Mouse (Mus musculus) kidney, postnatal 4 days (tissue): ENCODE measurements at regions not wholly inside any gene's neighbourhood (a gene's known extent, or its start where the extent isn't known, plus 50 kb on each side); places are given as distances from the start of the nearest gene placed in this dataset.
"Not testable (repeated sequence)": the region's sequence is repeated elsewhere in the genome, so short reads cannot be mapped to it uniquely, and the experiment has no call there.

Source experiments
- DNase-seq, 2 experiments: peaks; one replicate each; pipeline ENCODE4 v3.0.0; 2021; ENCODE audit warnings: mixed read lengths in 2 of 2

DNA sequence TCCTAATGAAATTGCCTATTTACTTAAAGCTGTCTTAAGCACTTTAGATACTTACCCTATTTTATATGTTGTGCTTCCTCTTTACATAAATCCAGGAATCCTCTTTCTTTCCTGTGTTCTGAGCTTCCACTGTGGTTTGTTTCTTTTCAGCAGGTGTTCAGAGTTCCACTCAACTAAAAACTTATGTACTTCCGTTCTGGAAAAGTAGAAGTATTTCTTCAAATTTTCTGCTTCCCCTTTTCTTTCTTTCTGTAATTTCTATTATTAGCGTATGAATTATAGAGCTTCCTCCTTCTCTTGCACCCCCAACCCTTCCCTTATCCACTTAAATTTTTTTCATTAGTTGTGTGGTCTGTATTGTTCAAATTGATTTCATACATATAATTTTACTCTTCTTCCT is 165.8 kb upstream of the Nudt12 start:
- no peak for DNase-seq

DNA sequence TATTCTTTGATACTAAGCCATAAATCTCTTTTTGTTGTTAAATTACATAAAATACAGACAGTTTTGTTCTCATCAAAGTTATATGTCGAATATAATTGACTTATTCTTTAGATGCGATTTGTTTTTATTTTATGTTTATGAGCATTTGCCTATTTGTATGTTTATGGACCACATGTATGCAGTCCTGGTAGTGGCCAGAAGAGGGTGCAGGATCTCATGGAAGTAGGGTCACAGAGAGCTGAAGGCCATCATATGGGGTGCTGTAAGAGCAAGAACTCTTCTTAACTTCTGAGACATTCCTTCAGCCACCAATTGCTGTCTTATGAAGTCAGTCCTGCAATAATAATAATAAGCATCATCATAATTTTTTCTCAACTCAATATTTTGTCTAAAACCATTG is 143.2 kb upstream of the Nudt12 start:
- no peak for DNase-seq

DNA sequence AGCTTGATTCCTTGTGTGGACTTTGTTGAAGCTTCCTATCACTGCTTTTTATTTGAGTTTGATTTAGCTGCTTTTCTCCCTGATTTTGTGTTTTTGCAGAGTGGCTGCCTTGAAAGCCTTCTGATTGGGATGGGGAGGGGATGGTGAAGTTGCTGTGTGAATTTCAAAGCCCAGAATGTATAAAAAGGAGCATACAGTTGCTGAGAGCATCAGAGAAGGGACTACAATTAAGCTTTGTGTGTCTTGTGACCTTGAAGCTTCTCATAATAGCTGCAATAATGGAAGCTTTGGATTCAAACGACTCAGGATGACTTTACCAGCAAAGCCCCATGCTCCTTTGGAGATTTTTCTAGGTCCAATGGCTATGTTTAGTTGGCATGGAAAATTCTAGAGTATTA is 130.6 kb upstream of the Nudt12 start:
- no peak for DNase-seq

DNA sequence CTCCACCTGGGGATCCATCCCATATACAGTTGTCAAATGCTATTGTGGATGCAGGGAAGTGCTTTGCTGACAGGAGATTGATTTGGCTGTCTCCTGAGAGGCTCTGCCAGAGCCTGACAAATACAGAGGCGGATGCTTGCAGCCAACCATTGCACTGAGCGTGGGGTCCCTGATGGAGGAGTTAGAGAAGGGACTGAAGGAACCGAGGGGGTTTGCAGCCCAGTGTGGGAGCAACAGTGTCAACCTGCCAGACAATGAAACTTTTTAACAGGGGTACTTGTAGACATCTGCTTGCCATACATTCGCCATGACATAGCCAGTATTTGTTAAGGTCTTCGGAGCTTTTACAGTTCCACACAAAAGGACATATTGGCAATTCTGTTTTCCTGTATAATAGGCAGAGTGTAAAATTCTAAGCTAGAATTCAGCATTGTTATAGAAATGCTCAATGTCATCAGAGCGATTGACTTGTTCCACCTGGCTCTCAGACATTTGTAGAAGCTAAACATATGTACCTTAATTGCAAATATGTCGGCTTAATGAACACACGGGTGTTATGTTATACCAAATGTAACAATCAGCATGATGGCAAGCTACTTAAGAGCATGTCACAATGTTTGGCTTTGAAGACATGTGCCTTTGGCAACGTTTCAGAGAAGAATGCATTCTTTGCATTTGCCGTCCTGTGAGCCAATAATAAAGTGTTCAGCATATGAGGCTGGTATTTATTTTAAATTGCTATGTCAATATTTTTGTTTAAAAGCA is 130.0 kb upstream of the Nudt12 start:
- no peak for DNase-seq

DNA sequence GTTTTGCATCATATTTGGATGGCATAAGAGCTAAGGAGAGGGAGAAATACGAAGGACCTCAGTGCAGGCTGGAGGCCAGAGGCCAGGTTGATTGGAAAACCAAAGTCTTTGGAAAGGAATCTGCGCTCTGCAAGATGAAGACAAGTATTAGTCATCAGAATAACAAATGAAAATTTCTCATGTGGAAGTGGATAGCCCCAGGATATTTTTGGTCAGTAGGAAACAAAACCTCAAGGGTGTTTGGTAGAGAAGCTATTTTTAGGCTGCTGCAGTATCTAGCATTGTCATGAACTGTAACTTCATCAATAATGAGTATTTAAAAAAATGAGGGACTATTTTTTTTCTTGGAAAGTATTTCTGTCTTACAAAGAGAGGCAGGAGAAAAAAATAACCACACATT is 125.6 kb upstream of the Nudt12 start:
- no peak for DNase-seq

DNA sequence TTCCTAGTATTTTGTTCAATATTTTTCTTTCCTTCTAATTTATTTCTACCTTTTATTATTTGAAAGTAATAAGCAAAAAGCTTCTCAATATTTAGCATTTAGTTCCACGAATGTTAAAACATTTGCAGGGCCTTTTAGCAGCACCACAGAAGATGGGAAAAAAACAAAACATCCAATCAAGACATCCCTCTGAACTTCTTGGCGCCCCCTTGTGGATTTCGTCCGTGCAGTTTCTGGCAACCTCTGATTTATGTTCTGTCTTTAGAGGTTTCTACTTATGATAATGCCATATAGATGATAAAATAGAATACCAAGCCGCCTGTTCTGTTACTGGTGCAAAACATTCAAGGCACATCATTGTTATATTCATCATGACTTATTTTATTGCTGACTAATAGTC is 86.2 kb upstream of the Nudt12 start:
- DNase-seq: peak; percentile 70 to 73

DNA sequence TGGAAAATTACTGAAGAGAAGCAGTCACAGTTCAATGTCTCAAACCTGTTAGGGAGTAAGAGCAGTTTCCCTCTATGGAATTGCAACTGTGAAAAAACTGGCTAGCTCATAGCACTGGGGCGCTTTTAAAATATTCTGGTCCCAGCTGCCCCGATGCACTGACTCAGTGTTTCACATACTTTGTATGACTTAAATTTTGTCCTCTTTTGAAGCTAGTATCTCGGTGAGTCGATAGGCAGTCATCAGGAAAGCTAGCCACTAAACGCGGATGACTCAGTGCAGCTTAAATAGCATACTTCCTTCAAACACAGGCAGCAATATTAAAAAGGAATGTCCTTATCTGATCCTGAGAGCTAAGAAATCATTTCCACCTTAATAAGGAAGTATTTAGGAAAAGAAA is 63.7 kb upstream of the Nudt12 start:
- not testable (repeated sequence) for DNase-seq

DNA sequence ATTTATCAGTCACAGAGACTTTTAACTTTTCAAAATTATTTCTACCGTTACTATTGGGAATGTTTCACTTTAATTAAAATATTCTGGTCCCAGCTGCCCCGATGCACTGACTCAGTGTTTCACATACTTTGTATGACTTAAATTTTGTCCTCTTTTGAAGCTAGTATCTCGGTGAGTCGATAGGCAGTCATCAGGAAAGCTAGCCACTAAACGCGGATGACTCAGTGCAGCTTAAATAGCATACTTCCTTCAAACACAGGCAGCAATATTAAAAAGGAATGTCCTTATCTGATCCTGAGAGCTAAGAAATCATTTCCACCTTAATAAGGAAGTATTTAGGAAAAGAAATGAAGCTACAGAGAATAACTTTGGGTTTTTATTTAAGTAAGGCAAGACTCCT is 63.2 kb upstream of the Nudt12 start:
- not testable (repeated sequence) for DNase-seq
